Mouse (Mus musculus): ENCODE results near the gene Pick1. TPM values are rescaled to one million over a fixed set of nuclear protein-coding genes. Genes with fewer than 3 reads are reported as not detected.
A peak's percentile ranks its signal among the peaks of the same experiment; 100 is the strongest.

Gene Pick1
- polyA plus RNA-seq, 2 experiments: 23.3 to 82.6 TPM

DNA sequence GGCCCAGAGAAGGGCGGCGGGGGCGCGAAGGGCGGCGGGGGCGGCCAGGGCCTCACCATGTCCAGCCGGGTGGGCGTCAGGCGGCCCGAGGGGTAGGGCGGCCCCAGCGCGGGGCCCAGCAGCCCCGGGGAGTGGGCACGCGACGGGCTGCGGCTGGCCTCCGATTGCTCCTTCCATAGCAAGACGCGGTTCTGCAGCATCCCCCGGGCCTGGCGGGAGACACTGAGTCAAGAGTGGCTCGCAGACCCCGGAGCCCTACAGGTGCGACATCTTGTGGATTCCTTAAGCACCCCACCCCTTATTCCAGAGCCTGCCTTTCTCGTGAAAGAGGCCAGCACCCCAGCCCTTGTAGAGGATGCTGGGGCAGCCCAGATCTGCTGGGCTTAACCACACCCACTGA, 32.8 kb downstream of the Pick1 start:
- ATAC-seq (ENCODE audit: low FRiP score, low read depth) (peak; percentile 54), DNase-seq (ENCODE audit: low spot score) (no peak)
- Histone ChIP-seq H3K9ac (ENCODE audit: low read depth, low read length, severe bottlenecking) (peak overlapping the region; percentile 55), H3K9me3 (ENCODE audit: control insufficient read depth, low read length) (no peaks in the 10 kb centered on the region), H3K4me2 (replicated peaks; ENCODE audit: low read depth, low read length, severe bottlenecking) (peak overlapping the region; percentile 97), H3K27ac (replicated peaks; ENCODE audit: low read depth, low read length) (no peak overlapping the region), H3K27me3 (ENCODE audit: control insufficient read depth, insufficient read depth, low read length) (peaks cover 15% of the 10 kb centered on the region; the same call in 1 of the 2 replicates), H3K4me1 (ENCODE audit: control insufficient read depth, insufficient read depth, low read length) (no peaks in the 10 kb centered on the region), H3K36me3 (ENCODE audit: control insufficient read depth, insufficient read depth, low read length) (no peaks in the 10 kb centered on the region), H3K4me3 (replicated peaks; ENCODE audit: low read length) (peak overlapping the region; percentile 58)
- 0% methylated on average over 20 of the region's 28 CpGs for WGBS
- TF ChIP-seq POLR2A (IDR thresholded peaks at IDR 0.05; ENCODE audit: borderline replicate concordance, extremely low read depth, insufficient read depth, insufficient read length): no peak

DNA sequence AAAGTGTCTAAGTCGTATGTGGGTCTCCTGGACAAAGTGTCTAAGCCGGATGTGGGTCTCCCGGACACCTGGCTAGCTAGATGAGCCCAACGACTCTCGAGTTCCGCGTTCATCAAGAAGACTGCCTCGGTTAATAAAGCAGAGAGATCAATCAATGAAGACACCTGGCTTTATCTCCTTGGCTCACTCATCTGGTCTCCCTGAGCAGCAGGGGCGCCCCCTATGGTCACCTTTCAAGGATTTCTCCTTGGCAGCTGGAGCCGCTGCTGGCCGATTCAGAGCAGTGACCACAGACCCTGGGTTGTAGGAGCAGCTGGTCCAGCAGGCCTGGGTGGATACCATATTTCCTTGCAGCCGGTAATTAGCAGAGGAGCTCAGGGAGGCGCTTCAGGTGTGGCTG, 33.4 kb downstream of the Pick1 start:
- Histone ChIP-seq H3K27ac (replicated peaks; ENCODE audit: low read depth, low read length) (no peak overlapping the region), H3K36me3 (ENCODE audit: control insufficient read depth, insufficient read depth, low read length) (no peaks in the 10 kb centered on the region), H3K4me3 (replicated peaks; ENCODE audit: low read length) (peak overlapping the region; percentile 58), H3K9ac (ENCODE audit: low read depth, low read length, severe bottlenecking) (no peak overlapping the region), H3K9me3 (ENCODE audit: control insufficient read depth, low read length) (no peaks in the 10 kb centered on the region), H3K4me1 (ENCODE audit: control insufficient read depth, insufficient read depth, low read length) (no peaks in the 10 kb centered on the region), H3K4me2 (replicated peaks; ENCODE audit: low read depth, low read length, severe bottlenecking) (peak overlapping the region; percentile 97), H3K27me3 (ENCODE audit: control insufficient read depth, insufficient read depth, low read length) (peaks cover 15% of the 10 kb centered on the region; the same call in 1 of the 2 replicates)
- DNase-seq (ENCODE audit: low spot score): peak; percentile 25
- no peak for ATAC-seq (ENCODE audit: low FRiP score, low read depth)
- 23% methylated on average over 13 of the region's 13 CpGs for WGBS
- no peak for TF ChIP-seq POLR2A (IDR thresholded peaks at IDR 0.05; ENCODE audit: borderline replicate concordance, extremely low read depth, insufficient read depth, insufficient read length)

DNA sequence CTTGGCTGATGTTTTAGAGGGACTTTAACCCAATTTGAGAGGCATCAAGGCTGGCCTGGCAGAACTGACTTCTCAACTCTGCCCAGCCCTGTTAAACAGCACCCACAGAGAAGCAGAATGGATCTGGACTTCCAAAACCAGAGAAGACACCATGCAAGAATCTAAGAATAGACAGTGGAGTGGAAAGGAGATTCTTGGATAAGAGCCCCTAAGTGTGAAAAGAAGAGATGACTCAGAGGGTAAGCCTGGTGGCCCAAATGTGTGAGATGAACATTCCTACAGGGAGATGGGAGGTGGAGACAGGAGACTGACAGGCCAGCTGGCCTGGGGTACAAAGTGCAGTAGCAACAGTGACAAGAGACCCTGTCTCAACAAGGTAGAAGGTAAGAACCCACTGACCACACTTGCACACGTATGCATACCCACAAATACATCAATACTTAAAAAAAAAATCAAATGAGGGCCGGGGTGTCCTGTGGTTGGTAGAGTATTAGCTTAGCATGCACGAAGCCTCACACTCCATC, 33.9 kb downstream of the Pick1 start:
- 97% methylated on average over 3 of the region's 3 CpGs for WGBS
- H3K4me2 ChIP-seq (replicated peaks; ENCODE audit: low read depth, low read length, severe bottlenecking): 0 out of 2 replicates have a peak overlapping the region, but pooled peaks have one; percentile 97
- no peak overlapping the region for H3K27ac ChIP-seq (replicated peaks; ENCODE audit: low read depth, low read length)
- TF ChIP-seq POLR2A (IDR thresholded peaks at IDR 0.05; ENCODE audit: borderline replicate concordance, extremely low read depth, insufficient read depth, insufficient read length): no peak
- no peak overlapping the region for H3K9ac ChIP-seq (ENCODE audit: low read depth, low read length, severe bottlenecking)
- no peak for DNase-seq (ENCODE audit: low spot score)
- no peaks in the 10 kb centered on the region for H3K4me1 ChIP-seq (ENCODE audit: control insufficient read depth, insufficient read depth, low read length)
- no peak overlapping the region for H3K4me3 ChIP-seq (replicated peaks; ENCODE audit: low read length)
- no peaks in the 10 kb centered on the region for H3K9me3 ChIP-seq (ENCODE audit: control insufficient read depth, low read length)
- no peak for ATAC-seq (ENCODE audit: low FRiP score, low read depth)
- H3K27me3 ChIP-seq (ENCODE audit: control insufficient read depth, insufficient read depth, low read length): peaks cover 15% of the 10 kb centered on the region; the same call in 1 of the 2 replicates
- H3K36me3 ChIP-seq (ENCODE audit: control insufficient read depth, insufficient read depth, low read length): no peaks in the 10 kb centered on the region

DNA sequence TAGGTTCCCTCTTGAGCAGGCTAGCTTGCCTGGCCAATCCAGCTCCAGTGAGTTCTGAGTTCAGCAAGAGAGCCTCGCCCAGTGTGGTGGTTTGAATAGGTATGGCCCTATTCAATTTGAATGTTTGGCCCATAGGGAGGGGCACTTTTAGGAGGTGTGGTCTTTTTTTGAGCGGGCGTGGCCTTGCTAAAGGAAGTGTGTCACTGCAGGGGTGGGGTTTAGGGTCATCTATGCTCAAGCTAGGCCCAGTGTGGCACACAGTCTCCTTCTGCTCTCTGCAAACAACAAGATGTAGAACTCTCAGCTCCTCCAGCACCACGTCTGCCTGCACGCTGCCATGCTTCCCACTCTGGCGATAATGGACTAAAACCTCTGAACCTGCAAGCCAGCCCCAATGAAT, 34.8 kb downstream of the Pick1 start:
- no peaks in the 10 kb centered on the region for H3K36me3 ChIP-seq (ENCODE audit: control insufficient read depth, insufficient read depth, low read length)
- ATAC-seq (ENCODE audit: low FRiP score, low read depth) (no peak), DNase-seq (ENCODE audit: low spot score) (no peak)
- WGBS: 92% methylated on average over 6 of the region's 6 CpGs
- H3K4me2 ChIP-seq (replicated peaks; ENCODE audit: low read depth, low read length, severe bottlenecking): no peak overlapping the region
- no peak for TF ChIP-seq POLR2A (IDR thresholded peaks at IDR 0.05; ENCODE audit: borderline replicate concordance, extremely low read depth, insufficient read depth, insufficient read length)
- H3K27me3 ChIP-seq (ENCODE audit: control insufficient read depth, insufficient read depth, low read length): peaks cover 15% of the 10 kb centered on the region; the same call in 1 of the 2 replicates
- H3K9ac ChIP-seq (ENCODE audit: low read depth, low read length, severe bottlenecking): no peak overlapping the region
- no peak overlapping the region for H3K4me3 ChIP-seq (replicated peaks; ENCODE audit: low read length)
- no peaks in the 10 kb centered on the region for H3K9me3 ChIP-seq (ENCODE audit: control insufficient read depth, low read length)
- no peaks in the 10 kb centered on the region for H3K4me1 ChIP-seq (ENCODE audit: control insufficient read depth, insufficient read depth, low read length)
- H3K27ac ChIP-seq (replicated peaks; ENCODE audit: low read depth, low read length): no peak overlapping the region

DNA sequence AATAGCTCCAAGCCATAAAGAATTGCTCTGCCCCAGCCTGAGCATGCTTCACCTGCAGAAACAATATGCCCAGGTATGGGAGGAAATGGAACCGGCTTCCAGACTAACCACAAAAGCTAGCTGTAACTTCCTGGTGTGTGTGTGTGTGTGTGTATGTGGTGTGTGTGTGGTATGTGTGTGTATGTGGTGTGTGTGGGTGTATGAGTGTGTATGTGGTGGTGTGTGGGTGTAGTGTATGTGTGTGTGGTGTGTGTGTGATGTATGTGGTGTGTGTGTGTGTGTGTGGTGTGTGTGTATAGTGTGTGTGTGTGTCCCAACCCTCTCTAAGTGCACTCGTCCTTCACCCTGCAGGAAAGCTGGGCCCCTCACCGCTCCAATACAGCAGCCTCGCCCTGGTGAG, 36.4 kb downstream of the Pick1 start:
- Histone ChIP-seq H3K27ac (replicated peaks; ENCODE audit: low read depth, low read length) (no peak overlapping the region), H3K9ac (ENCODE audit: low read depth, low read length, severe bottlenecking) (no peak overlapping the region; the same call in 1 of the 2 replicates), H3K4me3 (replicated peaks; ENCODE audit: low read length) (no peak overlapping the region), H3K9me3 (ENCODE audit: control insufficient read depth, low read length) (no peaks in the 10 kb centered on the region), H3K4me1 (ENCODE audit: control insufficient read depth, insufficient read depth, low read length) (no peaks in the 10 kb centered on the region), H3K4me2 (replicated peaks; ENCODE audit: low read depth, low read length, severe bottlenecking) (no peak overlapping the region), H3K27me3 (ENCODE audit: control insufficient read depth, insufficient read depth, low read length) (peaks cover 15% of the 10 kb centered on the region; the same call in 1 of the 2 replicates), H3K36me3 (ENCODE audit: control insufficient read depth, insufficient read depth, low read length) (no peaks in the 10 kb centered on the region)
- no peak for TF ChIP-seq POLR2A (IDR thresholded peaks at IDR 0.05; ENCODE audit: borderline replicate concordance, extremely low read depth, insufficient read depth, insufficient read length)
- DNase-seq (ENCODE audit: low spot score): no peak
- 54% methylated on average over 4 of the region's 4 CpGs for WGBS
- ATAC-seq (ENCODE audit: low FRiP score, low read depth): no peak
